Mouse (Mus musculus) liver, adult 2 months (tissue): ENCODE data around the gene Cse1l.

Experiments
- CTCF ChIP-seq: fragments of 200-500 bp; IDR thresholded peaks from 2 replicates; pipeline ENCODE4 v1.5.1; 2011; ENCODE audit warnings: low read depth, low read length, control low read depth
- POLR2A ChIP-seq: fragments of 200-500 bp; IDR thresholded peaks from 2 replicates; pipeline ENCODE4 v1.6.1; 2011; ENCODE audit warnings: low read length, control low read depth; ENCODE audit not compliant: insufficient read depth; ENCODE audit errors: extremely low read depth

- TF ChIP-seq CTCF: no peak
- TF ChIP-seq POLR2A: no peak
Observed at GRCm38 (mm10) chr2:166856366-166856765, 49.5 kb upstream of the Cse1l start.
